Mouse (Mus musculus) brain, embryonic 14.5 days (tissue): Measurements from ENCODE around the gene Gm40460.
"Not testable (repeated sequence)": the region's sequence is repeated elsewhere in the genome, so short reads cannot be mapped to it uniquely, and the experiment has no call there.

ENCODE experiments used
- CTCF ChIP-seq: fragments of 200-500 bp; IDR thresholded peaks from 2 replicates; pipeline ENCODE4 v1.5.1; 2012; ENCODE audit warnings: inconsistent platforms, mild to moderate bottlenecking, moderate library complexity, borderline replicate concordance; ENCODE audit not compliant: insufficient read depth, insufficient read length; ENCODE audit errors: extremely low read depth
- POLR2A ChIP-seq: fragments of 200-500 bp; IDR thresholded peaks from 2 replicates; pipeline ENCODE4 v1.6.1; 2012; ENCODE audit warnings: mild to moderate bottlenecking, inconsistent platforms, borderline replicate concordance; ENCODE audit not compliant: poor library complexity, insufficient read depth, insufficient read length, severe bottlenecking; ENCODE audit errors: extremely low read depth

- not testable (repeated sequence) for TF ChIP-seq POLR2A, CTCF
These were observed 33.4 kb upstream of the Gm40460 start, which contains the start of gene Gm4559 for GRCm38 (mm10) chr7:142274263-142274662.
